Mouse (Mus musculus) ovary, postnatal 14 days (tissue): ENCODE data around the gene Nfam1.

Source experiments
- DNase-seq: peaks from one replicate; pipeline ENCODE4 v3.0.0; 2022; ENCODE audit warnings: low spot score

The Nfam1 gene

DNA sequence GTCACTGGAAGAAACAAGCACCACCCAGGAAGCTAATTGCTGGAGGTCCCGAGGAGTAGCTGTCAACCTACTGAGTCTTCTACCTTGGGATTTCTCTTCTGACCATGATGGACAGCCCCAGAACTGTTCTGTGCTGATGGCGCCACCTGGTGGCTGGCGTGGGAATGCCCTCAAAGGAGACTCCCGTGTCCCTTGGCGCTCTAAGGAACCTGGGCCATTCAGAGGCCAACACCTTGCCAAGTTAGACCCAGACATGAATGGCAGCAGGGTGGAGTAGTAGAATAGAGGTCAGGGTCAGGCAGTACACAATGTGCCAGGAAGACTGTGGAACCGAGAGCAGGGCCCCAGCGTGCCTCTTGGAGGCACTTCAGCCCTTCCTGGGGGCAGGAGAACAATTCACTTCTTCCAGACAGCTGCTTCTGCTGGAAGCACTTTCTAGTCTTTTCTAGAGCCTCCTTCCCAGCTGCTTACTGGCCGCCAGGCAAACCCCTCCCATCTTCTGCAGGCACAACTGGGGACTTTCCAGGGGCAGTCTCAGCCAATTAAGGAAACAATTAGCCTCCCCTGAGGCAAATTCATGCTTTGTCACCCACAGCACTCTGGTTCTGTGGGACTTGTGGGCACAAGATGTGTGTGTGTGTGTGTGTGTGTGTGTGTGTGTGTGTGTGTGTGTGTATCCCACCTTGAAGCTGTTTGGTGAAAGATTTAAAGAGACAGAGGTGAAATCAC is 4.8 kb upstream of the Nfam1 start:
- peak; percentile 93 for DNase-seq

DNA sequence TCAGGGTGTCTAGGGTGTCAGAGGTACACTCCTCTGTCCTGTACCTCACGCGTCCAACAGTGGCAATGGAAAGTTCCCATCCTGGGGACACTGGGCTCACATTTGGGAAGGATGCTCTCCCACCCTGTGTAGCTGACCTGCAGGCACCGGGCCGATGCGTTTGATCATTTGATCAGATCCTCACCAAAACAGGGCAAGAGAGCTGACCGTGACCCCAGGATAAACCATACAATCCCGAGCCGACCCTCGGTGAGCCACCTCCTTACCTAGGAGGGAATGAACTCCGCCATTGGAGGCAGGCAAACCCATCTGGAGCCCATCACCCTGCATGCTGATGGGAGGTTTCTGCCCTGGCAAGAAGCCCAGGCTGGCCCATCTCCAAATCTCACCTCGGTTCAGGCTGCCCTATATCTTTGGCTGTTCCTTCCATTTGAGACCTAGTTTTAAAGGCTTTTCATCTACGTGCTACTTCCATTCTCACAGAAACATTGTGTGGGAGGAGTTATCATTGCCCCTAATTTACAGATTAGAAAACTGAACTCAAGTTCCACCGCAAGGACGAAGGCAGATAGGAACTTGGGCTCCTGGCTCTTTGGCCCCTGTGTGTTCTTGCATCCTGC is 3.9 kb upstream of the Nfam1 start:
- DNase-seq = peak; percentile 62

DNA sequence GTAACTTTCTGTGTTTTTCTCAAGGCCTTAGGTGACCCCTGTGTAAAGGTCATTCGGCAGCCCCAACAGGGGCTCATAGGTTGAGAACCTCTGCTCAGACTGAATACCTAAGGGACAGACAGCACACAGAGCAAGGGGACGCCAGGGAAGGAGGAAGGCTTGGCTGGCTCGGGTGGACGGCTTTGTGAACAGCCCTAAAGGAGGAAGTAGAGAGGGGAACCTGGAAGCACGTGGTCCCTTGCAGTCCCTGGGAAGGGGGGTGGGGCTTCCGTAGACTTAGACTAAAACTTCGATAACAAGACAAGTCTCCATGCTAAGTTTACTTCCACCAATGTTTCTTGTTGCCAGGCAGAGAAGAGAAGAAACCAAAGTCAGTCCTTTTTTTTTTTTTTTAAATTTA is 3.0 kb upstream of the Nfam1 start:
- no peak for DNase-seq

DNA sequence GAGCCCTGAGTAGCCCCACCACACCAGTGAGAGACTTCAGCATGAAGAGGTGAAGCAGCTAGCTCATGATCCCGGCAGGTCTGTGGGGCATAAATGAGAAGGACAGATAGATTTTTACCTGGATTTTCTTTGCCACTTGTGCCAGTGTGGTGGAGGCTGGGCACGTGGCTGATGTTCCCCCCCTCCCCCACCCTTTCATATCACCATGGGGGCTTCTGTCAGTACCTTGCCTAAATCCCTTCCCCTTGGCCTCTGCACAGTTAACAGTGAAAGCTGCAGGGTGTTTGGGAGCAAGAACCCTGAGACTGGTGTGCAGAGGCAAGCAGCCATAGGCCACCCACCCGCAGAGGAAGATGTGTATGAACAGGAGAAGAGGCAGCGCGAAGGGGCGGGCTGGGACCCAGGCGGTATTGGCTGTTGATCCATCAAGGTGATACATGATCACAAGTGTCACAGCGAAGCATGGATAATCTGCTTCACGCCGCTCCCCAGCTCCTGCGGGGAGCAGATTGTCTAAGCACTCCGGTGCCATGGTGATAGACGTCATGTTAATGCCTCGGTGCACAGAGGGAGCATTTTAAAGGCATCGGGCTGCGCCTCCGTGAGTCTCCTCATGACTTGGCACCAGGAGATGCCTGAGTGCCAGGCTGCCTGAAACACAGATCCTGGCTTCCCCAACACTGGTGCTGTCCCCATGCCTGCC is 1.3 kb upstream of the Nfam1 start:
- DNase-seq = no peak

DNA sequence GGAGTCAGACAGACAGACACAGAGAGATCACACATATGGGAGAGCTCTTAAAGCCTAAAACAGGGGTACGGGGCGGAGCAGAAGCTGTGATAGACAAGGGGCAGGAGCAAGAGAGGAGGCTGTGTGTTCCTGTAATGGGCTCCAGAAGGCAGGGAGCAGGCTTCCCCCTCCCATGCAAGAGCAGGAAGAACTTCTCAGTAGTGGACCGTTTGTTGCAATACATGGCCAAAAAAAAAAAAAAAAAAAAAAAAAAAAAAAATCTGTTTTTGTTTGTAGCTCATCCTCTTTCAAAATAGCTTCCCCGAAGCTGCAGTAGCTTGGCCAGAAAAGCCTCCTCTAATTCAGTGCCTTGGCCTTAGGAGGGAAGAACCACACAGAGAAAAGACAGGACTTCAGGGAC is 2.2 kb downstream of the Nfam1 start:
- DNase-seq = no peak

DNA sequence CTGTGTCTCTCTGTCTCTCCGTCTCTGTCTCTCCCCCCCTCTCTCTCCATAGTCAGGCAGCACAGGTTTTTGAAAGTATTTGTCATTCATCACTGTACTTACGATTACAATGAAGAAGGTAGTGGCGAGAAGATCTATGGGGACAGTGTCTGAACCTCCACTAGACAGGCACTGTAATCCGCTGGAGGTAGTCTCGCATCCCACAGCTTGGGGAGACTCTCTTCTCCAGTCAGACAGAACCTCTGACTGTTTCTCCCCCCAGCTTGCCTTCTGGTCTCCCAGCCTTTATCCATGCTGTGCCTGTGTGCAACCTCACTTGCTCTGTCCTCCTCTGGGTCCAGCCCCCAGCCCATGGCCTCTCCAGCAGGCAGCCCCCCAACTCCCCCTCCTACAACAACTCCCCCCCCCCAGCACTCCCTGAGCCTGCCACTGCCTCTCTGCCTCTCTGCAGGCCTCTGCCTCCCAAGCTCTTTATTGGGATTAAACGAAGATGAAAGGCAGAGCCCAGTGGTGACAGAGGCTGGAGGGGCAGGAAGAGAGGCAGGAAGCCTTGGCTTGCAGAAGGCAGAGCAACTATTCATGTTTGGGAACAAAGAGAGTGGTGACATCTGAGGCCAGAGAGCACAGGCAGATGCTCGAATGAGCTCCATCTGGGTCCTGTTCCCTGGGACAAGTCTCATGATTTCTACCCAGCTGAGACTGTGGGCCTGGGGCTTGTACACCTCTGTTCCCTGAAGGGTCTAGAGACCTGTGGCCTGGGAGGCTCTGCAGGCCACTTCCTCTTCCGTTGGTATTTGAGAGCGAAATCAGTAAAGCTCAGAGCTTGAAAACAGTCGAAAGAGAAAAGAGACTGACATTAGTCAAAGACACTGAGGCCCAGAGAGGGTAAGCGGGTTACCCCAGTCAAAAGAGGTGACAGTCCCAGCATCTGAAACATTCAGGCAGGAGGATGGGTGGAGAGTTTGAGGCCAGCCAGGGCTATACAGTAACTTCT is 3.1 kb downstream of the Nfam1 start:
- no peak for DNase-seq

DNA sequence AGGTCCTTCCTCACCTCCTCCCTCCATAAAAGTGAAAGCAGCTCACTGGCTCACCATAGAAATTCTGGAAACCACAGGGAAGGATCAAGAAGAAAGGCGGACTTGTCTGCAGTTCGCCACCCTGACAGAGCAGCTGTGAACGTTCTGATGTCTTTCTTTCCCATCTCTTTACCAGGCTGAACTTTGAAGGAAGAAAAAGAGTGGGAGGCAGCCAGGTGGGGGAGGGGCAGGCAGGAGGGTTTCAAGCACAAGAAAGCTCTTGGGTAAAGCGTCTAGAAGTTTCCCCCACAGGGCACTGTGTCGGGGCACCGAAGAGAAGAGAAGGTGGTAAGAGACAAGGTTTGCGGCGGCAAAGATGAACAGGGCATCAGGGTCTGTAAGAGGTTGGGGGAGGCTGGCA is 7.0 kb downstream of the Nfam1 start:
- DNase-seq = no peak

DNA sequence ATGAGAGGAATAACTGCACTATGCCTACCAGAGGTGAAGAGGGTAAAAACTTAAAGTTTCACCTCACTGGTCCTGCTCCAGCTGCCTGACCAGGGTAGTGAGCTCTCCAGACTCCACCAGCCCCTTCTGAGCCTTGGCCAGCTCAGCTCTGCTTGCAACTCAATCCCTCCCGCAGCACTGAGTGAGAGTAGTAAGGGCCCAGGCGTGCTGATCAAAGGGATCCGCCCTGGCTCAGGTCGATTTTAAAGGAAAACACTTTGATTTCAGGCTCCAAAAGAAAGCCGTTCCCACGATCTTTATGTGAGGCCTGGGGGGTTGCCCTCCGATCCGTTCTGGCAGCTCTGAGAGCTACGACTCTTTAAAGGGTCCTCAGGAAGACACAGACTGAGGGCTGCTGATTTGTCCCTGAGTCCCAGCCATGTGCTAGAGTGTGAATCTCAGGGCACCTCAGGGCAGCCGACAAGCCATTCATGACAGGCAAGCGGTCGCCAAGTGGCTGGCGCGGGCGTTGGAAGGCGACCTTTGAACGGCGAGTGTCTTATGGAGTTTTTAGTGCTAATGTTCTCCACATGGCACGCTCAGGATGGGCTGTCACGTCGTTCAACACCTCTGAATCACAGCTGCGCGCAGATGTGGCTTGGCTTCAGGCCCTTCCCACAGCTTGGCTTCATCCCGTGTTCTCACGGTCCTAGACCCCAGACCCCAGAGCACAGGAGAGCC is 7.9 kb downstream of the Nfam1 start:
- DNase-seq = no peak

DNA sequence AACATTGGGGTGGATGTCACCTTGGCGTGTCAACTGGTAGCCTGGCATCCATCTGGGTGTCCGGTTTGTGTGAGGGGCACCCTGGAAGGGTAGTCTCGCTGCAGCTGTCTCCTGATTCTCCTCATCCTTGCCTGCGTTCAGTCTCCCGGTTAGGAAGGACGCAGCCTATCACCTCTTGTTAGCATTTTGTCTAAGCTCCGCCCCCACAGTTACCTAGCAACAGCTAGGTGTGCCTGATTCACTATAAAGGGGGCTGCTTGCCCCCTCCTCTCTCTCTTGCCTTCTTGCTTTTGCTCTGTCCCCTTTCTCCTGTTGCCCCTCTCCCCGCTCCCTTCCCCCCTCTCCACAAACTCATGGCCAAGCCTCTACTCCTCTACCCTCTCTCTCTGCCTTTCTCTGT is 10.2 kb downstream of the Nfam1 start:
- DNase-seq = no peak

DNA sequence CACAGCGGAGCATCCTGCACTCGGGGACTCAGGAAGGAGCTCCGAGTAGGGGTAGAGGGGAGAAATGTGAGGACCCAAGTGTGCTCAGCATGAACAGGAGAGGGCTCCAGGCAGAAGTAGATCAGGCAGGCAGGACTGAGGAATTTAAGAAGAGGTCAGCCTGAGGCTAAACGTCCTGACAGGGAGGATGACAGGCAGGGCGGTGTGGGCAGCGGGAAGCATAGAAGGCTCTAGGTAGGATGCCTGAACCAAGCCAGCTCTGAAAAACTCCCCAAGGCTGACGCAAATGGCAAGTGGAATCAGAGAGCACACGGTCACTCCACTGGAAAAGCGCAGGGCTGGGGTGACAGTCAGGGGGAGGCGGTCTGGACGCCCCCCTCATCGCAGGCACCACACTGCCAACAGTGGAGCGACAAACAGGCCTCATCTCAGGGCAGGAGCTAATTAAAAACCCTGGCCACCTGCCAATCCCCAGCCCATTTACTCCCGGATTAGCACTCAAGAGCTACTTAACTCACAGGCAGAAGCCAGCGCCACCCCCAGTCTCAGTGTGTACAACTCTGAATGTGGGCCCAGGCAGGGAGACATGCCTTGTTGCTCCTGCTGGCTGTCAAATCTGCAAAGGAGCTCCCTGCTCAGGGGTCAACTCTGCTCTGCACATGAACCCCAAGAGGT is 22.0 kb downstream of the Nfam1 start:
- DNase-seq = no peak

DNA sequence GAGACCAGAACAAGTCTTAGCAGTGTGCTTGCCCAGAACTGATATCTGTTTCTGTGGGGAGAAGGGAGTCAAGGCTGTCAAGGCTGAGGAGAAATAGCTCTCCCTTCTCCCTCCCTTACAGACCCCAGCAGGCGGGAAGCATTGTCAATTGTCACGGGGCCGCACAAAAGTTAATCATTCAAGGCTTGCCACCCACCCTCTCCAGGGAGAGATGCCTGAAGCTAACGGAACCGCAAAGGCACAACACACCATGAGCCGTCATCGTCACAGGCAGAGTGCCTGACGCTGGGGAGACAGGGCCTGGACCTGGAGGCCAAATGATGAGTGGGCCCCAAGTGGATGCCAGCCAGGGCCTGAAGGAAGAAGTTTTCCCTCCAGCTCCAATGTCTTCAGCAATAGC is 22.7 kb downstream of the Nfam1 start:
- no peak for DNase-seq

DNA sequence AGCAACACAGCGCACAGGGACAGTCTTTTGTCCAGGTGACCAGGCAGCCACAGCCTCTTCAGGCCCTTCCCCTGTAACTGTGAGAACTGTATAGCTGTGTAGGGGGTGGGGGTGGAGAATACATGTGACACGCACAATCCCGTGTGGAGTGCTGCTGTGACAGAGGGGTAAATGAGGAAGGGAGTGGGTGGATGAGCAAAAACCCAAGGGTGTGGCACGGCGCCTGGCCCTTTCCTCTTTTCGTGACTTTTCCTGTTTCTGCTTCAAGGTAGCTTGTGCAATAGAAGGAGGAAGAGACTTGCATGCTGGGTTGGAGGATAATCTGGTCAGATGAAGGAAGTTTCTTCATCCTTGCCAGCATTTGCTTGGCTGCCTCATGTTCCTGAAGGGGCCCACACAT is 23.6 kb downstream of the Nfam1 start:
- no peak for DNase-seq

DNA sequence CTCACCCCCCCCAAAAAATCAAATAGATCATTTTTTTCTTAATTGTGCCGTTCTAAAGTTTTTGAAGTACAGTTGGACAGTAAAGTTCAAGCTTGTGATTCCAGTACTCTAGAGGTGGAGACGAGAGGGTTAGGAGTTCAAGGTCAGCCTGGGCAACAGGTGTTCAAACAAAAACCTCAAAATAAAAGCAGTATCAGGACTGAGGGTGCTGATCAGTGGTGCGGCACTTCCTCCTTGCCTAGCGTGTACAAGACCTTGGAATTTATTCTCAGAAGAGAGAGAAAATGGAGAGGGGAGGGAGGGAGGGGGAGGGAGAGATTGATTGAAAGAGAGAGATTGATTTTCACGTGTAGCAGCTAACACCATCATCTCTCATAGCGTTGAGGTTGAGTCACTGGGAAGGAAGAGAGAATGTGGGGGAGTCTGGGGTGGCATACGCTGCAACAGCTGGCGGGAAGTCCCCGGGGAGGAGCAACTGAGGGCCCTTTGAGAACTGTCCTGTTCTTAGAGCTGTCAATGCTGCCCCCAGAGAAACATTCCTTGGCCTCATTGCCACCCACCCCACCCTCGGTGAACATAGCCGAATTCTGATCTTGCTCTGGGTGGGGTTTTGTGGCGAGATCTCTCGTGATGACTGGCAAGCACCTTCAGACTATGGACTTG is 24.2 kb downstream of the Nfam1 start:
- no peak for DNase-seq

DNA sequence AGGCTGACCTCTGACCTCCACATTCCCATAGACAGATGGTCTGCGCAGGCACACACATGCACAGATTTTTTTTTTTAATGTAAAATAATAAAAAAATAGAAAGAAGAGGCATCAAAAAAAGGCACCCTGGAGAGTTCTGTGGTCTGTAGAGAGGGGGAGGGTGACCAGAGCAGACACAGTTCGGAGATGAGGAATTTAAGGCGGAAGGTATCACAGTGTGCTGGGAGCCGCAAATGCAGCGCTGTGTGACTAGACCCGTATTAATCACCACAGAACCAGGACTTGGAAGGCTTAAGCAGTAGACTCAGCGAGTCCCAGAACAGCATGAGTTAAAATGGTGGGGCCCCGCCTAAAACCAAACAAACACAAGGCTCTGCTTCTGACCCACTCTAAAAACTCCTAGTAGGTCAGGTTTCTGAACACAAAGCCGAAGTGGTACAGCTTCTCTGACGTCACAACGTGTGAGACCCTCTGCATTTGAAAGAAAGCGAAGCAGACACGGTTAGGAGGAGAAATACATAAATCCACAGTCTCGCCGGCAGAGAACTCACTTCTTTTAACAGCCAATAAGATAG is 25.7 kb downstream of the Nfam1 start:
- DNase-seq = no peak

DNA sequence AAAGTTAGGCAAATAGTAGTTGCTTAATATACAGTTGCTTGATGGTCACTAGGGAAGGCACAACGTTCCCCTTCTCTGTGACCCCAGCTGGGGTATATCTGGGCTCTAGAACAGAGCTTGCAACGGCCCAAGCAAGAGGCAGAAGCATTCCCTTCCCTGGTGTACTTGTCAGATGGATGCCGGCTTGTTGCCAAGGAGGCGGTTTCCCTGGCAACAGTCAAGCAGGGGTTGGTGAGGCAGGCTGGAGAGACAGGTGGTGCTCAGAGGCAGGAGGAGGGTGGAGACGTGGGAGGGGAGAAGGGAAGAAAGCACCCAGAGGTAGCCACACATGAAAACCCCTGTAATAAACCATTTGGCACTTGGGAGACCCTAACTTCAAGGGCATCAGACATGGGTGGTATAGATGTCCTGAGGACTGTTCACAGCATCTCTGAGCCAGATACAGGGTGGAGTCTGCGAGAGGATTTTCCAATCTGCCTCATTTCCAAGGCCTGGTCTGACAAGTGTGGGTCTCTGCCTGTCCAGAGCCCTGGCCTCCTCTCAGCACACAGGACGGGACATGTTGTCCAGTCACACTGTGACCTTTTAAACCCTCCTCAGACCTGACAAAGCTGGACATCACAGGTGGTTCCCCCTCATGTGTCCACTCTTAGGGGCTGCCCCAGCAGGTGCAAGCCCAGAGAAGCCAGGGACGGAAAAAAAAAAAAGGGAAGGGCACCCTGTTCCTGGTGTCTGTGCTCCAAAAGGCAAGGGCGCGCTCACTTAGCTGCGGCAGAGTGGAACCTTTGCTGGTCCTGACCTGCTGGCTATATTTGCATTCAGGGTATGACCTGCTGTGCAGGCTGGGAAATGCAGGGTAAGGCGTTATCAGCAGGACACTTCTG is 30.2 kb downstream of the Nfam1 start:
- no peak for DNase-seq

DNA sequence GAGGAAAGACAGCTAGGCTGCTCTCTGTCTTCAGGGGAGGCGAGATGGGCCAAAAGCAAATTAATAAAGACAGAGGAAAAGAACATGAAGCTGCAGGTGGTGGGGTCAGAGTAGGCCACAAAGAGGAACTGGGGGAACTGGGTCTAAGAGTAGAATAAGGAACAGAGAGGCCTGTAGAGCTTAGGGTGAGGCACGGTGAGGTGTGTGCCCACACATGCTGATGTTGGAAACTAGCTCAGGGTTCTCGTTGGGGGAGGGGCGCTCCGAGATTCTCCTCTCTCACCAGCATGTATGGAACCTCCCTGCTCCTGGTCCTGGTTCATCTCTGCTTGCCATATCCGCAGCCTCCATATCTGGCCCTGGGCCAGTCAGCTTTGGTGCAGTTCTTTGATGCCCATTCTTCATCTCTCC is 34.3 kb downstream of the Nfam1 start:
- DNase-seq = no peak

DNA sequence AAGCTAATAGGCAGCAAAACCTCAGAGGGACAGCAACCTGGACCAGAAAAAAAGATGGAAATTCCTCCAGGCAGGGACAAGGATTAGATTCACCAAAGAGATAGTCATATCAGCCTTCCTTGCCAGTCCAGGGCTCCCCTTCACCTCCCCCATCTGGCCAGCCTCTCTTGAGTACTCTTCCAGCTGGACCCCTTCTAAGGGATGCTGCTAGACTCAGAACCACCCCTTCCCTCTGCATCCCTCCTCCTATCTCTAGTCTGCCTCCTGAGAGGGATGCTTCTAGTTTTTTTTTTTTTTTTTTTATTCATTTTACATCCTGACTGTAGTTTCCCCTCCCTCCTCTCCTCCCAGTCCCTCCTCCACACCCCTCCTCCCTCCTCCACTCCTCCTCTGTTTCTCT is 36.7 kb downstream of the Nfam1 start:
- DNase-seq = no peak

DNA sequence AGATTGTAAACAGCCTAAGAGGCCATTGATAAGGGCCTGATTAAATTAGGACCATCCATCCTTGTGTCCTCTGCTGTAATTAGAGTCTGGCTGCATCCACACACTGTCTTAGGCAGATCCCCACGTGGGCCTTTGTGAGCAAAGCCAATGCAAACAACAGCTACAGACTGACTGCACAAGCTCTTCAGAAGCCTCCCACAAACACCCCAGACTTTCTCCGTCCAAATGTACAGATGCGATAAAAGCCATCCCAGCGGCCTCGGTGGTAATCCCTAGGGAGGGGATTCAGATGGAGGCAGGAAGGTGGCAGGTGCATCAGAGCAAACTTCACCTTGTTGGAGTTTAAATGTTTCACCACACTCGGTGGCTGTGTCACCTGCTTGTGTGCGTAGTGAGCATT is 37.9 kb downstream of the Nfam1 start:
- no peak for DNase-seq

DNA sequence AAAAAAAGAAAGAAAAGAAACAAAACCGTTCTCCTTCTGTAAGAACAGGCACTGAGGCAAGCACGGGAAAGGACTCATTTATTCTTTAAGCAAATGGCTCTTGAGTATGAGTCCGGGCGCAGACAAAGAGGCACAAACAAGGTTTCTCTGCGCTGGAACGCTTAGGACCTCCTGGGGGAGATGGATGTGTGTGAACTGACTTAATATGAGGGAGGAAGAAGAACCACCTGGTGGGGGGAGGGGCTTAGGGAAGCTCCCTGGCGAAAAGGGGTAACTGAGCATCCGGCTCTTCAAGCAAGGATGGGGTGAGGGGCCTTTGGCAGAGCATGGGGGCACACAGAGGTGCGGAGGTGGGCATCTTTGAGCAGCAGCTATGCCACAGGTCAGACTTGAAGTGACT is 40.2 kb downstream of the Nfam1 start:
- no peak for DNase-seq
